Mouse (Mus musculus) T-helper 2 cell (primary cell): ENCODE results near the gene Inpp4a.

ENCODE experiments used
- in situ Hi-C: fragments of 300-600 bp; cut with MboI, MseI; formaldehyde crosslinking; loops from one replicate; pipeline ENCODE4 v1.15.1; 2025; ENCODE audit warnings: high pct_unique_total_duplicates

The Inpp4a gene

DNA sequence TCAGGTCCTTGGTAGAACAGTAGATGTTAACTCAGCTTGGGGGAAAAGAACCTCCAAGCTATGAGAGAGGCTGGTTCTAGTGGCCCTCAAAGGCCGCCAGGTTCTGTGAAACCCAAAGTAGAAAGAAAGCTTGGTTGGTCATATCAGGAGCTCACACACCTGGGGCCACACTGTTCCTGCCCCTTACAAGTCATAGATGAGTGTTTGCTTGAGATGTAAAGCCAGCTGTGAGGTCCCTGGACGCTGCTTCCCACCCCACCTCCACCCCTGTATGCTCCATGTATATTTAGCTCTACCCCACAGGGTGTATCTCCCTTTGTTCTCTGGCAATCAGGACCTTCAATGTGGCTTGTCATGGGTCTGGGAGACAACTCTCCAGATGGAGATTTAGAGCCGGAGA is 109.0 kb downstream of the Inpp4a start:
- in situ Hi-C loops, result no loop called here

DNA sequence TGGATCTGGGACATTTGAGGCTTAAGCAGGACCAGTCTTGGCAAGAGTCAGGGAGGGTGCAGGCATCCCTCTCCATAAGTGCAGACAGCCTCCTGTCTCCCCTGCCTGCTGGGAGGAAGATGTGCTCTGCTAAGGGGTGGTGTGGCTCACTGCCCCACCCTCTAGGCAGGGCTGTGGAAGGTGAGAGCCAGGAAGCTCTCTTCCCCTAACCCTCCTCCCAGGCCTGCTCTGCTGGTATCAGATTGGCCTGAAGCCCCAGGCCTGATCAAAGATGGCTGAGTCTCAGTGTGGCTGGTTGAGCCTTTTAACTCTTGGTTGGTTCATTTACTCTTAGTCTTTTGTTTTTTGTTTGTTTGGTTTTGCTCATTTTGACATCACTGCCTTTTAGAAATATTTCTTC is 110.0 kb downstream of the Inpp4a start:
- in situ Hi-C loops, result no loop called here

DNA sequence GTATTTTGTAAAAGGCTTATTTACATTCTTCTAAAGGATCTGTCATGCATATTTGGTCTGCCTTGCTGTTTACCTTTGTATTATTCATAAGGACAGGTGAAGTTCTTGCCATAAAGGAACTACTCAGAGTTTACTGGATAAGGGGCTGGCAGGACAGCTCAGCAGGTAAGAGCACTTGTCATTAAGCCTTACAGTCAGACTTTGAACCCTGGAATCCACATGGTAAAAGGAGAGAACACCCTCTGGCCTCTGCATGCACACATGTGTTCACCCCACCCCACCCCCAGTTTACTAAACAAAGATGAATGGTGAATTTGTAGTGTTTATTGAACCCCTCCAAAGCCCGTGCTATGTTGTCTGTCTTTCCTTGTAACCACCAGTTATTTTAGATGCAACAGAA is 115.7 kb downstream of the Inpp4a start:
- in situ Hi-C loops, result no loop called here

DNA sequence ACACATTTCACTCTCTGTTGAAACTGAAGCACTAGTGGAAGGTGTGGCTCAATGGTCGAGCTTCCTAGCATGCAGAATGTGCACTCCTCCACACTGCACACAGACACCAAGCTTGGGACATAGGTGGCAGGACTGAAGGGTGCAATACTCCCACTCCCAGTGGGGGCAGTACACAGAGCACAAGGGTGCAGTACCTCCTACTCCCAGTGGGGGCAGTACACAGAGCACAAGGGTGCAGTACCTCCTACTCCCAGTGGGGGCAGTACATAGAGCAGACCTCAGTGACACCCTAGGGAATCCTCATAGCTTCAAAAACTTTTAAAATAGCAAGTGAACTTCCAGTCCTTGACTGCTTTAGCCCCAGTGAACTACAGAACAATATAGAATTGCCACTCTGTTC is 119.8 kb downstream of the Inpp4a start:
- in situ Hi-C loops, result no loop called here

DNA sequence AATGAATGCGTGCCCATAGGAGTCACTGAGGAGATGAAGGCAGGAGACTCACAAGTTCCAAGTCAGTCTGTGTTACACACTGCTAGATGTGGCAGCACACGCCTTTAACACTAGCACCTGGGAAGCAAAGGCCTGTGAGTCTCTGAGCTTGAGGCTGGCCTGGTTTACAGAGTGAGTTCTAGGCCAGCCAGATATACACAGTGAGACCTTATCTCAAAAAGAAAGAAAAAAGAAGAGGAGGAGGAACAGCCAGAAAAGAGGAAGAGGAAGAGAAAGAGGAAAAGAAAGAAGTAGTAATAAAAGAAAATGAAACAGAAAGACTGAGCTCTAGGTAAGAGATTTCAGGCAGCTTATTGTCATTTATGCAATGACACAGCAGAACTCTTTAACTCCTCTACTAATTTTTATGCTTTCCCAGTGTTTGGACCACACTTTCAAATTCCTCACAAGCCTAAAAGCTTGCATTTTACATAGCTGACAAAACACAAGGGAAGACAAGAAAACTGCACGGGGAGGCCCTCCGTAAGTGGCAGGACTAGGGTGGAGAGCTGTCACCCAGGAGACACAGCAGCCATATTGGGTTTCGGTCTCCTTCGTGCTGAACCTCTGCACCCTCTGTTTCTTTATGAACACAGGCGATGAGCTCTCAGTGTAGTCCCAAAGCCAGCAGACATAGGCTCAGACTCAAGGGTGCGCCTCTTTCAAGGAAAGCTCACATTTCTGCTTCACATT is 127.6 kb downstream of the Inpp4a start:
- in situ Hi-C loops, result loop anchor here (5.0 to 10.0 kb wide), 2 partner anchors 123 to 440 kb away; partner anchors contain the start of gene Tsga10

DNA sequence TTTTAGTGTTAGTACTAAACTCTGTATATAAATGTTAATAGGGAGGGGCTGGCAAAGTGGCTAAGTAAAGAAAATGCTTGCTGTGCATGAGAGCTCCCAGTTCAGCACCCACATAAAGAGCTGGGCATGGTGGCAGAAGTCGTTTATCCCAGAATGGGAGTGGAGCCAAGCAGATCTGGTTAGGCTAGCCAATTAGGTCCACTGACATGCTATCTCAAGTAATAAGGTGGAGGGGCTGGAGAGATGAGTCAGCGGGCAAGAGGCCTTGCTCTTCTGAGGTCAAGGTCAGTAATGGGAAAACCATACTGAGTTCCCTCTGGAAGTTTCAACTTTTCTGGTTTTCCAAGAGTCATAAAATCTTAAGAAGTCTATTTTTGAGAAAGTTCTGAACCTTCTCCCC is 129.2 kb downstream of the Inpp4a start:
- in situ Hi-C loops, result loop anchor here (5.0 to 10.0 kb wide), 2 partner anchors 124 to 438 kb away; partner anchors contain the start of gene Tsga10

DNA sequence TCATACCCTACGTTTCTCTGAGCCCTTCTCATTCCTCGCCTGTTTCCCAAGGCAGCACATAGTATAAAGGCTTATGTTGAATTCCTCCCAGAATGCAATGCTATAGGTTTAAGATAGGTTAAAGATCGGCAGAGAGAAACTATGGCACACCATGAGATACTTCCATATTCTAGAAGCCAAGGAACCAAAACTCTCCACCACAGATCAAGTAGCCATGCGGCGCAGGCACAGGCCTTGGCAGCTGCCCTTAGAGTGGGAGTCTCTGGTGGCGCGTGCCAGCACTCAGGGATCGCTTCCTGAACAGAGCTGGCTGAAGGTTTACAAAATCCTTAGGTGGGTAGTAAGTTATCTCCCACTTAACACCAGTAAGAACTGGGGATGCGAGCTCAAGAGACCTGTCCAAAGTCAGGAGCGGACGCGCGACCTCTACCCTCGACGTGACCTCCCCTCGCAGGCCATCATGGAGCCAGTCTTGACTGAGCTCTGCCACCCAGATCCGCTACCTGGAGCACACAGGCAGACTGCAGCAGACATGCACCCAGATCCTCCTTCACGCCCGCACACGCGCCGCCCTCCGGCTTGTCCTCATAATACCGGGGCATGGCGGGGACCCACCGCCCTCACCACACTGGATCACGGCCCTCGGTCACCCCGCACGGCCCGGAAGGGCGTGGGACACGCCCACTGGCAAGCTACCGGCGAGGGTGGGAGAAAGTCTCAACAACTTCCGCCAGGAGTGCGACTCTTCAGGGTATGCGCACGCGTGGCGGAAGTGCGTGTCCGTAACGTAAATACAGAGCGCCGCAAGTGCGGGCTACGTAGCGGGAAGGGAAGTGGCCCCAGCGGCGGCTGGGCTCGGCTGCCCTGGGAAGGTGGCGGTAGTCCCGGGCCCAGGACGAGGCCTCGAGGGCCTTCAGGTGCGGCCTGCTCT is 130.0 kb downstream of the Inpp4a start, which contains the start of the genes Coa5 and Unc50:
Gene Coa5, minus strand, starts transcription at position 738 of the 931 bp plus-strand sequence.
Gene Unc50, plus strand, starts transcription at position 774 of the 931 bp plus-strand sequence.
- in situ Hi-C loops, result loop anchor here (5.0 to 10.0 kb wide), 2 partner anchors 125 to 438 kb away; partner anchors contain the start of gene Tsga10

DNA sequence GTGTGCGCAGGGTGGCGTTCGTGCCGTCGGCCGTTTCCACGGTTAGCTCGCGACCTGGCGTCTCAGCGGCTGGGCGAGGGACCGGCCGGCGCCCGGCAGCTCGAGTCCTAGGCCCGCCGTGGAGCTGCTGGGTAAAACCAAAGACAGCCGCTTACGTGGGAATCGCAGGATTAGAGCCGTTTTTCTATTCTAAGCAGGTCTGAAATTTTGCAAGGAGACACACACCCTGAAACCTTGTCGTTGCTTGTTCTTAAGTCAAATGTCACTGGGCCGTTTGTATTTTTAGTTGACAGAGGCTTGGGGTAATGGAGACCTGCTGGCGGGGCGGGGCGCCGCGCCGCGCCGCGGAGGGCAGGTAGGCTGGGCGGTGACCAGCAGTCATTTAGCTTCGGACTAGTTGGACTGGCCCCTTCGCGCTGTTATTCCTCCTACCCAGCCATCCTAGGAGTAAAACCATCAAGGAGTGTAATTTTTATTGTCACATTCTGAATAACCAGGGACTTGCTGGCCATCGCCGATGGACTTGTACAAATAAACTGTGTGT is 130.7 kb downstream of the Inpp4a start:
- in situ Hi-C loops, result no loop called here

DNA sequence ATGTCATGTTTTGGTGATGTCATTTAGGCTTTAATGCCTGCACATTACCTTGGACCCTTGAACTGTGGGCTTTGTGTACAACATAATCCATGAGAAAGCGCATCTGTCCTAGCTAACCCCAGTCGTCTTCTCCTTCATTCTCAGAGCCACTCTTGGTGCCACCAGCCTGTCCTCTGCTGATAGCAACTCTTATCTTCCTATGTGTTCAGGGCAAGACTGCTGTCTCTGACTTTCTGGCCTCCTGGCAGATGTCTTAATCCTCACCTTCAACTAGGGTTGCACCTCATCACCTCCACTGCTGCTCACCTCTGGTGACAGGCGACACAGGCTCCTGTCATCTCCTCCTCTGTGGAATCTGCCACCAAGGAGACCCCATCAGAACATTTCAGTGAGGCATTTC is 136.8 kb downstream of the Inpp4a start:
- in situ Hi-C loops, result no loop called here

DNA sequence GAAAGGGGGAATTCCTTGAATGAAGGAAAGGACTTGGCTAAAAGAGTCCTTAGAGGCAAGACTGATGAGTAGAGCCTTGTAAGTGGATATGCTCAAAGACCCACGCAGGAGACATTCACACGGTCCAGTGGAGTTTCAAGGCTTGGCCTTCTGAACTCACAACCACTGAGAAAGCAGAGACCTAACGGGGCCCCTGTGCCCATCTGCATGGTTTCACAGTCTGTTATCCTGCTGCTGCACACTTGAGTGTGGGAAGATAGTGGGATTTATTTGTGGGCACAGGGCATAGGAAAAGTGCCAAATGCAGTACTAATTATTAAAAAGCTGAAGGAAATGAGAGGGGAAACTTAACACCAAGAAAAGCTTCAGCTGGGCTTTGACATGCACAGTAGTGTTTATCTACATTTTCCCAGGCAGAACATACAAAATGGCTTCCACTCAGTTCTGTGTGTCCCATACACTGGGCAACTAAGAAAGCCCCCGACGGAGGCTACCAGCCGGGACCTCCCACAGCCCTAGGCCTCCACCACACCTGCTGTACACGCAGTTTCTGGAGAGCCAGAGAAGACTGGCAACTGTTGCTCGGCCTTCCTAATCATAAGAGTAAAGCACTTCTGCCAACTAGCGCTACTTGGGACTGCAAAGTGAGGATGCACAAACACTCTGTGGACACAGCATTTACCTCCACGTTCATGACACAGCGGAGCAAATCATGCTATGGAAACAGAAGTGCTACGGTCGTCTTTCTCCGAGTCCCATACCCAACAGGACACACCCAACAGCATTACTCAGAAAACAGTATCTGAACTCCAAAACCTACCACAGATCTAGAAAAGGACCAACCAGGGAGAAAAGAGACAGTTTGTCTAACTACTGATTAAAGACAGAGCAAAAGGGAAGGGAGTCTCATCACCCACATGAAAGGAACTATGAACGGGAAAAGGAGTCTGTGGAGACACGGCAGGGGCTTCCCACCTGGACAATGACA is 143.5 kb downstream of the Inpp4a start:
- in situ Hi-C loops, result no loop called here

DNA sequence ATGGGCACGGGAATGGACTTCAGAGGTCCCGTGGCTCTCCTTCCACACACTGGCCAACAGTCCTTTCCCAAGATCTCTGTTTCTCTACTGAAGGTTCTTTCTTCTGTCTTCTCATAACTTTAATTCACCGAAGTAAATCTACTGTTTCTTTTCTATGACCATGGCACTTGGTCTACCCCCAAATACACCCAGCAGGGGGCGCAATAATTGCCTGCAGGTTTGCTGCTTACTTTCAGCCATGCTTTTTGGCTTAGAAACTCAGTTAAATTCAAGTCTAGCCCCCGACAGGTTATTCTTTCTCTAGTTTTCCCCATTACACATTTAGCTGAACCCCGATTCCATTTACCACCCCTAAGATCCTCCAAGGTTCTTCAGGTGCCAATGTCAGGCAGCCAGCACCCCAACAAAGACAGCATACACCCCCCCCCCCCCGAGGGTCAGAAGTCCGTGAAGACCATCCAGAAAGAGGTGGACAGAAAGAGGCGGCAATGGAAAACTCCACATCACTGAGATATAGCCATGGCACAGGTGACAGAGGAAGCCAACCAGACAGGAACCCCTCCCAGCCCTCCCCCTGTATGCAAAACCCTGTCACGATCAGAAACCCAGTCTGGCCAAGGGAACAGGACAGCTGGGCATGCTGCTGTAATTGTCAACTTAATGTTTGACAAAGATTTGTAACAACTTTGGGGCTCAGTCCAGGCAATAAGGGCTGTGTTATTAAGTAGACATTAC is 148.9 kb downstream of the Inpp4a start:
- in situ Hi-C loops, result no loop called here

DNA sequence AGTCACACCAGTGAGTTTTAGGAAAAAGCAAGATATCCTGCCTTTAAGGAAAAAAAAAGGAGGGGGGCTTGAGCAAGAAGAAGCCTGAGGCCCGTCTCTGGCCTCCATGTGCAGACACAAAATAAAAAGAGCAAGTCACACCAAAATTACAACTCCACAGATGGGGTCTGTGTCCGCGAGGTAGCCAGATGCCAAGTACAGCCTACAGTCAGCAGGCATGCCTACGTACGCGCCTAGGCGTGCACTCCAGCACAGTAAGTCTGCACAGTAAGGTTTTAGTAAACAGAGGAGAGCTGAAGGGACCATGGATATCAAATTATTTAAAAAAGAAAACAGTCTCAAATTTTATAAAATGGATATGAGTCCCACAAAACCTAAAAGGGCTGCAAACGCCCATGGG is 151.6 kb downstream of the Inpp4a start:
- in situ Hi-C loops, result no loop called here

DNA sequence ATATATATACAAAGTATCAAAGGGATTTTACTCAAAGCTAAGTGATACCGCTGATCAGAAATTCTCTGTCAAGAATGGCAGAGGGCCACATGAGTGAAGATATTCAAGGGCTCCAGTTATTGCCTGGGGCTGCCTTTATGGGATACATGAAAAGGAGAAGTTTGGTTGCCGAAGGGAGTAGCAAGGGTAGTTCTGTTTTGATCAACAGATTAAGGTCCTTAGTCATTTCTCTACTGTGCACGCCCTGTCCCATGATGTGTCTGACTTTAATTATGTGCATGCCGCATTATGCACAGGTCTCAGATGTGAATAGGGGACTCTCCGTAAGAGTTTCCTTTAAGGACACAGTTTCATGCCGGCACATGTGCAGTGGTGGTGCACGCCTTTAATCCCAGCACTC is 157.9 kb downstream of the Inpp4a start:
- in situ Hi-C loops, result no loop called here
